Mouse (Mus musculus) cerebral cortex, adult 2 months (tissue): Measurements from ENCODE around the gene Grip1.

ENCODE experiments used
- WGBS: fragments of 180-500 bp; shearing (Covaris S2); methylation state at CpG from one replicate; pipeline ENCODE4 v1.1.7; 2018; 5-methylcytosine and 5-hydroxymethylcytosine counted together

The Grip1 gene

DNA sequence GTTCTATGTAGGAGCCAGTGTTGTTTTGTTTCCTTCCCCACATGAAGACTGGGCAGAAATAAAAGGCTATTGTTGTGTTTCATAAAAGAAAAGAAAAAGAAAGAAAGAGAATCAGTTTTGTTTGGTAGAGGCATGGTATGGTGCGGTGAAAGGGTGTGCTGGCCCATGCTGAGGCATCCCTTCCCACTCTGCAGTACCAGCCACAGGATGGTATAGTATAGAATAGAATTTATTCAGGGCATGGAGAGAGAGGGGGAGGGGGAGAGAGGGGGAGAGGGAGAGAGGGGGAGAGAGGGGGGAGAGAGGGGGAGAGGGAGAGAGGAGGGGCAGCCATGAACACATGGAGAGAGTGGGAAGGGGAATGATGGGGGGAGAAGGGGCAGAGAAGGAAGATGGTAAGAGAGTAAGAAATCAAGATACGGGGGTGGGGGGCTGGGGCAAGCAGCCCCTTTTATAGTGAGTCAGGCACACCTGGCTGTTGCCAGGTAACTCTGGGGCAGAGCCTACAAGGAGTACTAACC, 591.1 kb downstream of the Grip1 start:
- 88% methylated on average over 2 of the region's 2 CpGs for WGBS

DNA sequence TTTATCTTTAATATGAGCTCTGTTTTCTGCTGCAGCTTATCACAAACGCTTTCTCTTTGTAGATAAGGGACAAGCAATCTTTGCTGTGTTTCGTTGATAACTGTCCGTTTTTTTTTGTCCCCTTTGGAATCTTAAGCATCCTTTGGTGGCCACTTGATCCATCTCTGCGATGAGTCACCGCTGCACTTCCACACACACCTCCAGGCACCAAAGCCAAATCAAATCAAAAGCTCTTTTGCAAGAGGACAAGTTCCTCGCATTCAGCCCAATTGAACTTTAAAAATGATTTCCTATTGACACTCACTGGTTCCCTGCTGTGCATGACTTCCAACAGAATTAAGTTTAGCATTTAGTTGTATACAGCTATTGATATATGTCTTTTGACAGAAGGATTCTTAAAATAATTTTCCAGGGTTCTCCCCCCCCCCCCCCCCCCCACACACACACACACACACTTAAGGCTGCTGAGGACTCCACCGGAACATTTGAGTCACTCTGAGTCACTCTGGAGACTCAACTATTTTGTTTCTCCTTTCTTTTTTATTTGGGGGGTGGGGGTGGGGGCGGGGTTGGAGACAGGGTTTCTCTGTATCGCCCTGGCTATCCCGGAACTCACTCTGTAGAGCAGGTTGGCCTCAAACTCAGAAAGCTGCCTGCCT, 607.1 kb downstream of the Grip1 start:
- 73% methylated on average over 10 of the region's 10 CpGs for WGBS

DNA sequence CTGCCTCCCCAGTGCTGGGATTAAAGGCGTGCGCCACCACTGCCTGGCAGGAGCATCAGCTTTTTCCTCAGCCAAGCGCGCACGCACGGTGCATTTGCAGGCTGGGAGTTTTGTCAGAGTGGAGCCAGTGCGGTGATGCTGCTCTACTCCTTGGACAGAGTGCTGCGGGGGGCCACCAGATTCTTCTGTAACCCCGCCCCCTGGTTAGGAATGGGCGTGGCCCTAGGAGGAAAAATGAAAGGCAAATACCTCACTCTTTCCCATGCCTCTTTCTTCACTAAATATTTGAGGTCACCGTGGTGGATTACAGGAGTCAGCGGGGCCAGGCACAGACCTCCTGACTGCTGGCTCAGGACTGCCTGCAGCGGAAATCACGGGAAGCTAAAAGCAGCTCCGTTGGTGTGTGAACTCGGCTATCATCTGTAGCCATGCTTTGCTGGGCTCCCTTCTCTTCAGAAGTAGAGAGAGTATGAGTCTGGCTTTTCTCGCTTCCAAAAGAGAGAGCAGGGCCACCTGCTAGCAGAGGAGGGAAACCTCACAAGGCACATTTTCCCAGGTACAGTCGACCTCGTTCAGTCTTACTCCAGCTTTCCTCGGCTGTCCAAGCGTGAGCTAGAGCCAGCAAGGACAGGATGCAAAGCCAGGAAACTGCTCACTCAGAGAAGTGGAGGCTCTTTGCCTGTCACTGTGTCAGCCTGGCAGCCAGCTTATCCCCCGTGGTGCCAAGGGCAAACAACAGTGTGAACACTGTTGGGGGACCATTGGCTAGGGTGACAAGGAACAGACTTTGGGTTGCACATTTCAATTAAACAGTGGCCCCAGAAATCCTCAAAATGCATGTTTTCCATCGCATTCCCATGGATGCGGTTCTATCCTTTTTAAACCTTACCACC, 607.9 kb downstream of the Grip1 start:
- 78% methylated on average over 24 of the region's 24 CpGs for WGBS

DNA sequence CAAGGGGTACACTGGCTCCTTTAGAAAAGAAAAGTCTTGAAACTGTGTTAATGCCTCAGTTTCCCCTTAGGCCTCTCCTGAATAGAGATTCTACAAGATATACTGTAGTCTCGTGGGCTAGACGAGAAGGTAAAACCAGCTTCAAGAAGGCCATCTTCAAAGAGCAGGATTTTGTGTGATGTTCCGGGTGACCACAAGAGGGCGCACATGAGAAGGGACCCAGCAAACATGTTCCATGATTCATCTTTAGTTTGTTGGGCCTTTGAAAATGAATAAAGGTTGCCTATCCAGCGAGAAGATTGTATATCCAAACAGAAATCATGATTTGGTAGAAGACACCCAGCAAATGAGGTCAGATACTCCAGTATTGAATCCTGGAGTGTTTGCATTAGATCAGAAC, 610.8 kb downstream of the Grip1 start:
- WGBS = 30% methylated on average over 5 of the region's 5 CpGs

DNA sequence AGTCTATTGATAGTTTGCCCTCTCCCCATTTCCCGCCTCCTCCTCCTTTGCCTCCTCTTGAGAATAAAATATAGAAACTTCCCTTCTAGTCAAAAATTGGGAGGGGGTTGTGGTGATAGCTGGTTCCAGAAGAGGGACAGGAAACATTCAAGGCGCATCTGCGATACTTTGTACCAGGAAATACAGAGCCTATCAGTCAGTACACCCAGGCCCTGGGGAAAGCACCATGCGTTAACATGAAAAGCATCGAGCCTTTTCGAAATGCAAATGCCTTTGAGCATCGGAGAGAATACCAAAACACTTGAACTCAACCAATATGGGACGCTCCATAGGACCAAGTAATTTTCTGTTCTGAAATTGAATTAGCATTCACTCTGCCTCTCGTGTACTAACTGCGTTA, 612.7 kb downstream of the Grip1 start:
- 90% methylated on average over 10 of the region's 10 CpGs for WGBS

DNA sequence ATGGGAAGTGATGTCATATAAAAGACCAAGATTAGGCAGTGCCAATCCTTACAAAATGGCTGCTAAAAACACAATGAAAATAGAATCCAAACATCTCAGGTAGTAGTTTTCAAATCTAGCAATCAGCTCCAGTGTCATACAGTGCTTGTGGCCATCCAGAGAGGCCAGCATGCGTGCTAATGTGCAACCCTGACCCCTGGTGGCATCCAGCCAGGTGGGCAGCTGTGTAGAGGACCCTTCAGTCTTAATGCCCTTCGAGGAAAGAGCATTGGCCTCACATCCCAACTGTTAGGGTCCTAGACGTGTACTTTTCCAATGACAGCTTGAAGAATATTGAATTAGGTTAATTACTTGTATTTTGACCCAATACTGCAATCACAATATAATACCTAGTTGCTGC, 624.2 kb downstream of the Grip1 start:
- 83% methylated on average over 3 of the region's 3 CpGs for WGBS

DNA sequence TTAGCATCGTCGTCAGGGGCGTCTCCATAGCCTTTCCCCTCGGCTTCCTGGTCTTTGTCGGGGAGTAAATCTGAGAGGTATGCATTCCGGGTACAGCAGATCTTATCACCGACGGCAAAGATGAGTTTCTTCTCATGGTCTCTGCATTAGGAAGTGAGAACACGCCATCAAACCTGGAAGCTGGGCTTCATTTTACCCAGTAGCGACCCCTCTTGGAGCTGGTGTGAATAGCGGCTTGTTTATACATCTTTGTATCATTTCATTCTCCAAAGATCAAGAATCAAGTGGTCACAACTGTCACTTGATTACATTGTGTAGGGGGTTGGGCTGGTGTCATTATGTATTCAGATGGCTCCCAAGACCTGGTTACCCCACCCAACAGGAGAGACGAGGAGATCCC, 638.9 kb downstream of the Grip1 start:
- 91% methylated on average over 12 of the region's 12 CpGs for WGBS

DNA sequence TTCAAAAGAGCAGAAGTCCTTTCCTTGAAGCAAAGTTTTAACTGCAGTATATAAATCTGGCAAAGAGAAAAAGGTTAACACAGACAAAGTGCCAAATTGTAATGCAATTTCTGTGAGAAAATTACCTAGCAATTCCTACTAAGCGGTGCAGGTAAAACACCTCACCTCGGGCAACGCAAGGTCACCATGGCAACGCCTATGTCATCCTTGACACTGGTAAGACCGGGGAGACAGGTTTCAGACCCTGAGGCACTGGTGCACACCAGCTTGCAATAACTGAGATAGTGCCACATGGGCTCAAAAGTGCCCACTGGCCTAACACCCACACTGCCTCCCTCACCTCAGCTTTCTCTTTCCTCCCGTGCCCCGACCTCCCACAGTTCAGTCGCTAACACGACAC, 641.5 kb downstream of the Grip1 start:
- 96% methylated on average over 9 of the region's 9 CpGs for WGBS

DNA sequence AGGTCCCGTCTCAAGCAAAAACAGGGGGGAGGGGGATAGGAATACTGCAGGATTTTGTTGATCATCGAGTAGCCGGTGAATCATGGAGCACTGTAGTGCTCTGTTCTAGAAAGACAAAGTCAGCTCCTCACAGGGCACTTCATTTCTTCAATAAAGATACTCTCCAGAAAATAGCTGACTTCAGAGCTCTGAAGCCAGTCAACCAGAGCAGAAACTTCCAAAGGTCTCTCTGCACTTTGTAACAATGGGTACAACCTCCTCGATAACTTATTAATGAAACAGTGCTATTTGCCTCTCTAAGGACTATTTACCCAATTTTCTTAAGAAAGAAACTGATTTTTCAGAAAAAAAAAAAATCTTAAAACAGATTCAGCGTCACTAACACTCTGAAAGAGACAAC, 642.1 kb downstream of the Grip1 start:
- 96% methylated on average over 5 of the region's 5 CpGs for WGBS

DNA sequence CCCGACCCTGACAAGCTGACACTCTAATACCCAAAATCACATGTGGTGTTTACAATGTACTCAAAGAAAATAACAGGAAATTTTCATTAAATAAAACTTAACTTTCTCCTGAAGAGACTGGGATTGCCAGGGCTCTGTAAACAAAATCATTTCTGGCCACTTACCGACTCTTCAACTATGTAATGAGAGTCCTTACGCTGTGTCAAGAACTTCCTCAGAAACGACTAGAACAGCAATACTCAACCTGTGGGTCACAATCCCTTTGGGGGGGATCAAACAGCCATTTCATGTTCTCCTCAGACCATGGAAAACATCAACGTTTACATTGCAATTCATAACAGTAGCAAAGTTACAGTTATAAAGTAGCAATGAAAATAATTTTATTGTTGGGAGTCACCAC, 643.9 kb downstream of the Grip1 start:
- WGBS = 94% methylated on average over 5 of the region's 5 CpGs

DNA sequence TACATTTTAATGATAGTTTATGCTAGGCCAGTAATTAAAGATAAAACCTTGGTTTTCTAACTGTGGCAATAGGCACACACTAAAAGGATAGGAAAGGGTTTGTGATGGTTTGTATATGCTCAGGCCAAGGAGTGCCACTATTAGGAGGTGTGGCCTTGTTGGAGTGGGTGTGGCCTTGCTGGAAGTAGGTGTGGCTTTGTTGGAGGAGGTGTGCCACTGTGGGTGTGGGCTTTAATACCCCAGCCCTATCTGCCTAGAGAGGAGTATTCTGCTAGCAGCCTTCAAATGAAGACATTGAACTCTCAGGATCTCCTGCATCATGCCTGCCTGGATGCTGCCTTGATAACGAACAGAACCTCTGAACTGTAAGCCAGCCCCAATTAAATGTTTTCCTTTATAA, 647.2 kb downstream of the Grip1 start:
- 91% methylated on average over 1 of the region's 1 CpGs for WGBS

DNA sequence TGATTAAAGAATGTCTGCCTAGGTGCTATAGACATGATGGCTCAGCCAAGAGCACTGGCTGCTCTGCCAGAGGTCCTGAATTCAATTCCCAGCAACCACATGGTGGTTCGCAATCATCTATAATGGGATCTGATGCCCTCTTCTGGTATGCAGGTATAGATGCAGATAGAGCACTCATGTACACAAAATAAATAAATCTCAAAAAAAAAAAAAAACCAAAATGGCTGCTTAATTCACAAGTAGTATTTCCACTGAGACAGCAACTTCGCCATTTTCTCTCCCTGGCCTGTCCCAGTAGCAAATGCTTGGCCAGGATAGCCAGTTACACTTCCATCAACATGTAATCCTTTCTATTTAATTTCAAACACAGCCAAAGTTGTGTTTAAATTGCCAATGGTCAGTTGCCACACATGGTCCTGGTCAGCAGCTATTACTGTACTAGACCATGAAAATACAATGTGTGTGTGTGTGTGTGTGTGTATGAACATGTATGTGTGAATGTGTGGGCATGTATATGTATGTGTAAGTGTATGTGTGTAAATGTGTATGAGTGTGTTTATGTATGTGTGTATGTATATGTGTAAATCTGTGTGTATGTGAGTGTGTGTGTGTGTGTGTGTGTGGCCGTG, 658.2 kb downstream of the Grip1 start:
- WGBS = 64% methylated on average over 3 of the region's 3 CpGs

DNA sequence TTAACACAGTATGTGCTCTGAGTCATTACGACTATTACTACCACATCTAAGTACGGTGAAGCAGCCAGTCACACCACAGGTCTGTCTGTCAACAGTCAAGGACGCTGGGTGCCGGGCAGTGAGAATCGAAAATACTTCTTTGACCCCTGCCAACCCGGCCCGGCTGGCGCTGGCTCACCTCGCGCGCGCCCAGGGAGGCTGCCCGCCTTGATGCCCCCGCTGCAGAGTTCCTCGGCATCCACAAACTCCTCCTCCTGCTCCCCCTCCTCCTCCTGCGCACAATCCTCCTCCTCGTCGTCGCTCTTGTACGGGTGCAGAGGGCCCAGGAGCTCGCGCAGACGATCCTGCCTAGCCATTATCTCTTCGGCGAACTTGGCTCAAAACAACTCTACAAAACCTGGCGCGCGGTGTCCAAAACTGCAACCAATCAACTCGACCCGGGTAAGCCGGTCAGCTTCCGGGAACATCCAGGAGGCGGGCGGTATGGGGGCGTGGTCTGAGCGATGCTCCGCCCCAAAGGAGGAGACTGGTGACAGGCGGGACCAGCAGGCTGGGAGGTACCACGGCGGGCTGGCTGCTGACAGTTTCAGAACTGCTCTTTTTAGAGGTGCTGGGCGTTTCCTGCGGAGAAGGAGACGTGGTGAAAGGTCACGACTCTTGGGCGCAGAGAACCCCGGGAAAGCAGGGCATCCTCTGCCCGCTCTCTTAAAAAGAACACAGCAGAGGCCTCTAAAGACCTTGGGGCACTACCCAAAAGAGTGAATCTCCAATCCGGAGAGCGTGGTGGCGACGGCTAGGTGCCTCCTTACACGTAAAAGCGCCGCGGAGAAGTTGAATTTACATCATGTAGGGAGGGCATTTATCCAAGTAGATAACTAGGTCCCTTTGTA, 659.1 kb downstream of the Grip1 start, which contains the start of gene Helb:
Gene Helb (minus strand): TSS at position 481 of the 890 bp plus-strand sequence.
- WGBS = under 1% methylated on average over 55 of the region's 55 CpGs

DNA sequence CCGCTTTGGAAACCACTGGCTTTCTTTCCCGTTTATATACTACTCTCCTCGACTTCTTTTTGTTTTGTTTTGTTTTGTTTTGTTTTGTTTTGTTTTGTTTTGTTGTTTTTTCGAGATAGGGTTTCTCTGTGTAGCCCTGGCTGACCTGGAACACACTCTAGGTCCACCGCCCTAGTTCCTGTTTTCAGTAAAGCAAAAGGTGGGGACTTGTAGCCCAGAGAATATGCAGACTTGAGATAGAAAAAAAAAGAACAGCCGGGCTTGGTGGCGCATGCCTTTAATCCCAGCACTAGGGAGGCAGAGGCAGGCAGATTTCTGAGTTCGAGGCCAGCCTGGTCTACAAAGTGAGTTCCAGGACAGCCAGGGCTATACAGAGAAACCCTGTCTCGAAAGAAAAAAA, 659.9 kb downstream of the Grip1 start:
- WGBS = 56% methylated on average over 9 of the region's 9 CpGs

DNA sequence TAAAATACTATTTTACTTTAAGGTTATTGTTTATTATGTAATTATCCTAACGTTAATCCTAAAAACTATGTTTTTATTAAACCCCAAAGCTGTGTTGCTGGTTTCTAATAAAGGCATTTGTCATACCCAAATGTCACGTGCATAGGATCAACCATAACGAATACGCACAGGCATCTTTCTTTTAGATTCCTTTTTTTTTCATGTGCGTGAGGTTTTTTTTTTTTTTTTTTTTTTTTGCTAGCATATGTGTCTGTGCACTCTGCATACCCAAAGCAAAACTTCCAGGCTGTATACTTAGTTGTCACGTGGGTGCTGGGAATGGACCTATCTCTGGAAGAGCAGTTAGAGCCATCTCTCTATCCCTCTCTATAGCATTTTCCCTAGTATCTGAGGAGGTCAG, 660.4 kb downstream of the Grip1 start:
- WGBS = 84% methylated on average over 6 of the region's 6 CpGs

DNA sequence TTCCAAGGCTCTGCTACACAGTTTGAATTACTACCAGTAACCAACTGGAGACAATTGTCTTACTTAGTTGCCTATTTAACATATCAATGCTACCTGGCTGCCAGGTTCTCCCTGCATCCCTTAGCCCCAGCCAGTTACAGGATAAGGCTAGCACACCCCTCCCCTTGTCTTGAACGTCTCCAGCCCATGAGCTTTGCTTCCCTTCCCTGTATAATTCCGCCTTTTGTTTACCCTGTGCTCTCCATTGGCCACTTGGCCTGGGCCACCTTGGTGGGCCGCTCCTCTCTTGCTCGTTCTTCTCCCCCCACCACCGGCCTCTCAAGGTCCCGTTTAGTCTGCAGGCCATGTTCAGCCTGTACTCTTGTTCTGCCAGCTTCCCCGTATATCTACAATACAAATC, 660.9 kb downstream of the Grip1 start:
- 70% methylated on average over 7 of the region's 7 CpGs for WGBS

DNA sequence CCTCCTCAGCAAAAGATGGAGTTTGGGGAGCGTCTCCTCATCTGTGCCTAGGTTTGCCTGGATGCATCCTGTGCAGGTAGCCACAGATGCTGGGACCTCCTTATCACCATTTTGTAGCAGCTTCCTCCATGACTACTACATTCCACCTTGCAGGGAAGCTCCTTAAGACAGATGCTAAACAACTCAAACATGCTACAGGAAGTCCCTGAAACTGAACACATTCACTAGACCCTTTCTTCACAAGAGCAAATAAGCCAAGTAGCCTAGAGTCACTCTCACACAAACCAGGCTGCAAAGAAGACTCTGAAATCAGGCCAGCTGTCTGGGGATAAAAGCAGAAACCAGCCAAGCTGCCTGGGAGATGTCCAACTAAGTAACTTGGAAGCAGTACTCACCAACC, 661.6 kb downstream of the Grip1 start:
- 96% methylated on average over 1 of the region's 1 CpGs for WGBS

DNA sequence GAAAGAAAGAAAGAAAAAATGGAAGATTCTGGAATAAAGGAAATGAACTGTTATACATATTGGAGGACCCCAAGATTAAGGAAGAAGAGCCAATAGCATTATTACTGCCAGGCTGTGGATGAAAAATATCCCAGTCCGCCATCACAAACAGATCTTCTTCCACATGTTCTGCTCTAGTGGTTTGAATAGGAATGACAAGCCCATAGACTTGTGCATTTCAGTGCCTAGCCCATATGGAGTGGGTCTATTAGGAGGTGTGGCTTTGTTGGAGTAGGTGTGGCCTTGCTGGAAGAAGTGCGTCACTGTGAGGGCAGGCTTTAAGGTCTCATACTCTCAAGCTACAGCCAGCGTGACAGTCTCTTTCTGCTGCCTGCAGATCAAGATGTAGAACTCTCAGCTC, 670.1 kb downstream of the Grip1 start:
- WGBS = 95% methylated on average over 3 of the region's 3 CpGs

DNA sequence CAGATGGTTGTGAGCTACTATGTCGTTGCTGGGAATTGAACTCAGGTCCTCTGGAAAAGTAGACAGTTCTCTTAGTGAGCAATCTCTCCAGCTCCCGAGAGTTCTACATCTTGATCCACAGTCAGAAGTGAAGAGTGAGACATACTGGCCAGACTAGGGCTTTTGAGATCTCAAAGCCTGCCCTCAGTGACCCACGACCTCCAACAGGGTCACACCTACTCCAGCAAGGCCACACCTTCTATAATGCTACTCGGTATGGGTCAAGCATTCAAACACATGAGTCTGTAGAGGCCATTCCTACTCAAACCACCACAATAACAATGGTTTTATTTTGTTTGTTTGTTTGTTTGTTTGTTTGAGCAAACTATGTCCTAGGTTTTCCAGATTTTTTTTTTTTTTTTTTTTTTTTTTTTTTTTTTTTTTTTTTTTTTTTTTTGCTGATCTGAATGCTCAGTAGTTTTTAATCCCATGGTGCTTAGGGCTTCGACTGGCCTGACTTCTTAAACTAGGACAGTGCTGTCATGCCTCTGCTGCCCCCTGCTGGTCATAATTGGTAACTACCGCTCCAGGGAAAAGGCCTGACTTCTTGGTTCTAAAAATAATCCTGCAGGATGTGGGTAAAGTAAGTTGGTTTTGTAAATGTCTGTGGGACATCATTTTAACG, 671.3 kb downstream of the Grip1 start:
- WGBS = 51% methylated on average over 7 of the region's 7 CpGs

DNA sequence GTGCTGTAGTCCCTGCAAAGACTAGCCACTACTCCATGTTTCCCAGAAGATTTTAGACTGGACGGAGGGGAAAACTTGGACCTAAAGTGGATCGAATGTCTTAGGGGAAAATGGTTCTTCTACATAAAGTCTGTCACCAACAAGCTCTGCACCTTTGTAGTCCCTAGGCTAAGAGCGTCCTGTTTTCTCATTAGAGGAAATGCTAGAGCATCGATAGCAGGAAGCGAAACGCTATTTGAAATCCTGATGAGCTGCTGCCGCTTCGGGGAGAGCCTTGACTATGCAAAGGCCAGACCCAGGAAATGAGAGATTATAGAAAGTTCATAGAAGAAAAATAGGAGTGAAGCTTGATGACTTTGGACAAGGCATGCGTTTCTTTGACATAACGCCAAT, 671.8 kb downstream of the Grip1 start:
- WGBS = 70% methylated on average over 10 of the region's 10 CpGs
